Mouse (Mus musculus) heart, embryonic 11.5 days (tissue): ENCODE measurements around the gene Hhipl1. TPM values are rescaled to one million over a fixed set of nuclear protein-coding genes. Genes with fewer than 3 reads are reported as not detected.

Source experiments
- ATAC-seq: fragments of 200-750 bp; cut with Nextera tagmentation; replicated peaks from 2 replicates; pipeline ENCODE4 v1.8.0; 2017; ENCODE audit warnings: moderate library complexity; ENCODE audit not compliant: insufficient number of reproducible peaks, low FRiP score, low TSS enrichment
- H3K27ac ChIP-seq: fragments of 300-500 bp; sonication (generic); 2 replicates; pipeline ENCODE4 v1.5.1; 2014; ENCODE audit warnings: mild to moderate bottlenecking, low read depth, low read length
- H3K27me3 ChIP-seq: fragments of 300-500 bp; sonication (generic); 2 replicates; pipeline ENCODE4 v1.6.1; 2014; ENCODE audit warnings: mild to moderate bottlenecking, low read length, mixed read lengths; ENCODE audit not compliant: control insufficient read depth, insufficient read depth
- H3K36me3 ChIP-seq: fragments of 300-500 bp; sonication (generic); 2 replicates; pipeline ENCODE4 v1.6.1; 2014; ENCODE audit warnings: mild to moderate bottlenecking, low read length, moderate library complexity, mixed read lengths; ENCODE audit not compliant: control insufficient read depth, insufficient read depth
- H3K4me1 ChIP-seq: fragments of 300-500 bp; sonication (generic); 2 replicates; pipeline ENCODE4 v1.6.1; 2014; ENCODE audit warnings: low read length; ENCODE audit not compliant: control insufficient read depth, insufficient read depth
- H3K4me2 ChIP-seq: fragments of 300-500 bp; sonication (generic); 2 replicates; pipeline ENCODE4 v1.6.1; 2014; ENCODE audit warnings: mild to moderate bottlenecking, moderate library complexity
- H3K4me3 ChIP-seq: fragments of 300-500 bp; sonication (generic); 2 replicates; pipeline ENCODE4 v1.5.1; 2014; ENCODE audit warnings: low read depth, low read length
- H3K9ac ChIP-seq: fragments of 300-500 bp; sonication (generic); 2 replicates; pipeline ENCODE4 v1.6.1; 2014; ENCODE audit warnings: mild to moderate bottlenecking, low read depth, low read length, moderate library complexity
- H3K9me3 ChIP-seq: fragments of 300-500 bp; sonication (generic); replicated peaks from 2 replicates; pipeline ENCODE4 v1.6.1; 2016; ENCODE audit warnings: low read length; ENCODE audit not compliant: control insufficient read depth
- WGBS: fragments of 180-500 bp; shearing (Covaris S2); extraction: QIAGEN DNeasy Blood & Tissue Kit; methylation state at CpG from one replicate; pipeline ENCODE4 v1.1.7; 2014; ENCODE audit not compliant: insufficient replicate concordance; 5-methylcytosine and 5-hydroxymethylcytosine counted together
- polyA plus RNA-seq: library from polyadenylated mRNA; unstranded; fragments of >200 nt; fragmentation: Nextera tagmentation; extraction: Ambion mirVana; gene quantifications from 2 replicates; pipeline ENCODE4 v1.2.1, GENCODE M21; 2014

Hhipl1 gene
- polyA plus RNA-seq, 1 experiment from 2014 or later = 0.29 TPM

GRCm38 (mm10) chr12:108368921-108369320 is 62.9 kb downstream of the Hhipl1 start:
- Histone ChIP-seq H3K36me3 (no peaks in the 10 kb centered on the region), H3K9me3 (no peaks in the 10 kb centered on the region), H3K27me3 (no peaks in the 10 kb centered on the region), H3K4me3 (no peak overlapping the region), H3K4me1 (peaks cover 20% of the 10 kb centered on the region), H3K9ac (no peak overlapping the region), H3K4me2 (no peak overlapping the region), H3K27ac (no peak overlapping the region)
- ATAC-seq = no peak
- WGBS = 78% methylated on average over 5 of the region's 5 CpGs

DNA sequence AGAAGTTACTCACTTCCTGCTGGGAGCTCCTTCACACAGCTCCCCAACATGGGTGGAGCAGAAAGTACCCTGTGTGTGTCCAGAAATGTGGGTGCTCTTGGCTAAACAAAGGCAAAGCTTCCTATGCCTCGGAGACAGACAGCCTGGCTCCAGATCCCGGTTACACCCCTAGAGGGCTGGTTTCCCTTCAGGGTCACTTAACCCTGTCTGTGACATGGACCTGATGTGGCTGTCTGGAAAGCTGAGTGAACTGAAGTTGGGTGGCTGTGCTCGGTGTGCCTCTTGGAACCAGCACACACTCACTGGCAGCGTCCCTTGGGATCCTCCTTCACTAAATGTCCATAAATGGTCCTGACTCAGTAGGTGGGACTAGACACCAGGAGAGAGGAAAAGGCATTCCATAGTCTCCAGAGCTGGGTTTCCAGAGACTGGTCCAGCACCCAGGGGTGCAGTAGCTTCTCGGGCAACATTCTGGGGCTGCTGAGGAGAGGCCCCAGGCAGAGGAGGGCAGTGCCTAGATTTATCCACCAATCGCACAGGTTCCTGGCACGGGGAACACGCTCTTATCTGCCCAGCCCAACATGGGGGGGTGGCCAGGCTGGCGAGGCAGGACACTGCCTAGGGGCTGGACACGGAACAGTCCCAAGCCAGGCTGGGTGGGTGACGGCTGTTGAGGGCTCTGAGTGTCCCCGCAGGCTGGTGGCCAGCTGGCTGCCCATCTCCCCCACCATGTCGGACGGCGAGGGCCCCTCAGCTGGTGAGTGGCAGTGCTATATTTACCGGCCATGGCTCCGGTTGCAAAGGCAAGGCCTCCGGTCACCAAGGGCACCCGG is 64.7 kb downstream of the Hhipl1 start, which contains the start of gene Eml1:
TSS of gene Eml1 (plus strand) at position 362 of the 833 bp plus-strand sequence.
- no peaks in the 10 kb centered on the region for H3K27me3 ChIP-seq
- no peaks in the 10 kb centered on the region for H3K36me3 ChIP-seq
- H3K4me2 ChIP-seq = peak within 1 kb of the TSS; percentile 60
- H3K9me3 ChIP-seq = no peaks in the 10 kb centered on the region
- peak within 1 kb of the TSS; percentile 31 for H3K4me3 ChIP-seq
- peak within 1 kb of the TSS; percentile 88 for H3K27ac ChIP-seq
- peak within 1 kb of the TSS; percentile 64 for H3K9ac ChIP-seq
- peak; percentile 56 for ATAC-seq
- WGBS = 29% methylated on average over 19 of the region's 19 CpGs
- H3K4me1 ChIP-seq = peaks cover 26% of the 10 kb centered on the region

GRCm38 (mm10) chr12:108371429-108371765 is 65.3 kb downstream of the Hhipl1 start:
- H3K36me3 ChIP-seq = no peaks in the 10 kb centered on the region
- H3K27me3 ChIP-seq = no peaks in the 10 kb centered on the region
- H3K9ac ChIP-seq = peak overlapping the region; percentile 64
- peak overlapping the region; percentile 88 for H3K27ac ChIP-seq
- H3K4me3 ChIP-seq = peak overlapping the region; percentile 31
- WGBS = 51% methylated on average over 6 of the region's 6 CpGs
- no peak for ATAC-seq
- peaks cover 27% of the 10 kb centered on the region for H3K4me1 ChIP-seq
- H3K4me2 ChIP-seq = peak overlapping the region; percentile 60
- H3K9me3 ChIP-seq = no peaks in the 10 kb centered on the region

DNA sequence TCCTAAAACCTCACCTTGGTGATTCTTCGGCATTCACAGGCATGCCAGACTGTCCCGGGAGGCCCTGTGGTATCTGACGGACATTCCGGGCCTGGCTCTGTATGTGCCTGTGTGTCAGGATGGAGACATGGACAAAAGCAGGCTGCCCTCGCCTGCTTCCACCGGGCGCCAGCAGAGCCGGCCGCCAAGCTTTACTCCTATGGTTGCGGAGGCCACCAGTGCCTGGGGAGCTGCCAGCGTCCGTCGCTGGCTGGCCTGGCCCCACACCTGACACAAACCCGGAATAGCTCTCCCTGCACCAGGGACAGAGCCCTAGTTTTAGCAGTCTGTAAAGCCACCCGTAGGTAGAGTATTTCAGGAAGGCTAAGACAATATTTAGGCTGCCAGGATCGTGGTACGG is 66.2 kb downstream of the Hhipl1 start:
- H3K4me2 ChIP-seq = peak overlapping the region; percentile 60
- H3K9me3 ChIP-seq = no peaks in the 10 kb centered on the region
- H3K4me3 ChIP-seq = no peak overlapping the region
- no peaks in the 10 kb centered on the region for H3K27me3 ChIP-seq
- WGBS = 63% methylated on average over 17 of the region's 17 CpGs
- no peaks in the 10 kb centered on the region for H3K36me3 ChIP-seq
- peaks cover 27% of the 10 kb centered on the region for H3K4me1 ChIP-seq
- no peak for ATAC-seq
- peak overlapping the region; percentile 4 for H3K9ac ChIP-seq
- peak overlapping the region; percentile 60 for H3K27ac ChIP-seq

- H3K4me1 ChIP-seq = peaks cover 27% of the 10 kb centered on the region
- no peaks in the 10 kb centered on the region for H3K36me3 ChIP-seq
- WGBS = 73% methylated on average over 9 of the region's 9 CpGs
- H3K9ac ChIP-seq = no peak overlapping the region
- H3K27ac ChIP-seq = no peak overlapping the region
- no peak for ATAC-seq
- H3K4me2 ChIP-seq = no peak overlapping the region
- H3K27me3 ChIP-seq = no peaks in the 10 kb centered on the region
- H3K4me3 ChIP-seq = no peak overlapping the region
- no peaks in the 10 kb centered on the region for H3K9me3 ChIP-seq
Observed at GRCm38 (mm10) chr12:108373611-108374010, 67.5 kb downstream of the Hhipl1 start.

GRCm38 (mm10) chr12:108374689-108375088 is 68.6 kb downstream of the Hhipl1 start:
- H3K27ac ChIP-seq = no peak overlapping the region
- peaks cover 27% of the 10 kb centered on the region for H3K4me1 ChIP-seq
- 84% methylated on average over 8 of the region's 8 CpGs for WGBS

GRCm38 (mm10) chr12:108378379-108379133 is 72.5 kb downstream of the Hhipl1 start:
- H3K27me3 ChIP-seq = no peaks in the 10 kb centered on the region
- H3K9me3 ChIP-seq = no peaks in the 10 kb centered on the region
- ATAC-seq = no peak
- H3K4me2 ChIP-seq = no peak overlapping the region
- 86% methylated on average over 13 of the region's 13 CpGs for WGBS
- H3K27ac ChIP-seq = no peak overlapping the region
- H3K4me1 ChIP-seq = peaks cover 7% of the 10 kb centered on the region; the same call in 1 of the 2 replicates
- no peaks in the 10 kb centered on the region for H3K36me3 ChIP-seq
- H3K9ac ChIP-seq = no peak overlapping the region
- no peak overlapping the region for H3K4me3 ChIP-seq

More at GRCm38 (mm10) chr12:108374689-108375088, 68.6 kb downstream of the Hhipl1 start:
- no peaks in the 10 kb centered on the region for H3K27me3 ChIP-seq
- no peaks in the 10 kb centered on the region for H3K36me3 ChIP-seq
- H3K4me3 ChIP-seq = no peak overlapping the region
- H3K9ac ChIP-seq = no peak overlapping the region
- H3K4me2 ChIP-seq = no peak overlapping the region
- no peak for ATAC-seq
- no peaks in the 10 kb centered on the region for H3K9me3 ChIP-seq
